Mouse (Mus musculus): Measurements from ENCODE around the gene Slc4a1.
A peak's percentile ranks its signal among the peaks of the same experiment; 100 is the strongest.
"Not testable (repeated sequence)": the region's sequence is repeated elsewhere in the genome, so short reads cannot be mapped to it uniquely, and the experiment has no call there.

The Slc4a1 gene

GRCm38 (mm10) chr11:102399107-102399506 is 33.1 kb upstream of the Slc4a1 start:
- DNase-seq (ENCODE audit: low spot score in 2 of 2): no peak

- DNase-seq (ENCODE audit: low spot score in 2 of 2): no peak
These were observed 32.2 kb upstream of the Slc4a1 start for GRCm38 (mm10) chr11:102398007-102398825.

DNA sequence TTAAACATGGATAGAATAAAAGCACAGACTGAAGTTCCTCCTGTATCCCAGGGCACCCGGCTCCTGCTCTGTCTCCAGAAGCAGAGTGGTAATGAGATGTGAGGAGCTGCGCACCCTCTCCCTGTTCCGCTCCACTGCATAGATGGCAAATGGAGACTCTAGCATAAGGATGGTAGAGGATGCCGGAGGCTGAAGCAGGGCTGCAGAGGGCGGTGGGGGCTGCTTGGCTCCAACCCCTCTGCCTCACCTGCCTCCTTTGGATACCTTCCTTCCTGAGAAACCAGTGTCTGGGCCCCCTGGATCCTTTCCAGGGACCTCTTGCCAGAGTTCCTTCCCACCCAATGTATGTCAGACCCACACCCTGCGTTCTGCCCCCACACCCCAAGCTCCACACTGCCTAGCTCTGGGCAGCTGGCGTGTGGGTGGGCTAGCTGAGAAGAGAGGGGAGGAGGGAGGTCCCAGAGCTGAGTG is 30.7 kb upstream of the Slc4a1 start:
- no peak for DNase-seq (ENCODE audit: low spot score in 2 of 2)

GRCm38 (mm10) chr11:102396263-102396662 is 30.3 kb upstream of the Slc4a1 start:
- DNase-seq (ENCODE audit: low spot score in 2 of 2): no peak

DNA sequence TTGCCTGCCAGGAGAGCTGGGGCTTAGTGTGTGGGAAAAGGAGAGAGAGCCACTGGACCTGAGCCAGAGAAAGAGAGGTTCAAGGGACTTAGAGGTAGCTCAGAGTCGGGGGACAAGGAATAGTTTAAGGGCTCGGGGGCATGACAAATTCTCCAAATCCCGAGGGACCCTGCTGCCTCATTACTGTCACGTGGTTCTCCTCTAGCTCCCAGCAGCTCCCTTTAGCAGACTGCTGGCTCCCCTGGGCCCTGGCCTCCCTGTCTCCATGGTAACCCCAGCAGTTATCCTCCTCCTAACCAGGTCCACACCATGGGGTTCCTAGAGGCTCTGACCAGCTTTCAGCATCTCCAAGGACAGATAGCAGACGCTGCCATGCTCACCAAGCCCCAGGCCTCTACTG is 29.2 kb upstream of the Slc4a1 start:
- no peak for DNase-seq (ENCODE audit: low spot score in 2 of 2)

DNA sequence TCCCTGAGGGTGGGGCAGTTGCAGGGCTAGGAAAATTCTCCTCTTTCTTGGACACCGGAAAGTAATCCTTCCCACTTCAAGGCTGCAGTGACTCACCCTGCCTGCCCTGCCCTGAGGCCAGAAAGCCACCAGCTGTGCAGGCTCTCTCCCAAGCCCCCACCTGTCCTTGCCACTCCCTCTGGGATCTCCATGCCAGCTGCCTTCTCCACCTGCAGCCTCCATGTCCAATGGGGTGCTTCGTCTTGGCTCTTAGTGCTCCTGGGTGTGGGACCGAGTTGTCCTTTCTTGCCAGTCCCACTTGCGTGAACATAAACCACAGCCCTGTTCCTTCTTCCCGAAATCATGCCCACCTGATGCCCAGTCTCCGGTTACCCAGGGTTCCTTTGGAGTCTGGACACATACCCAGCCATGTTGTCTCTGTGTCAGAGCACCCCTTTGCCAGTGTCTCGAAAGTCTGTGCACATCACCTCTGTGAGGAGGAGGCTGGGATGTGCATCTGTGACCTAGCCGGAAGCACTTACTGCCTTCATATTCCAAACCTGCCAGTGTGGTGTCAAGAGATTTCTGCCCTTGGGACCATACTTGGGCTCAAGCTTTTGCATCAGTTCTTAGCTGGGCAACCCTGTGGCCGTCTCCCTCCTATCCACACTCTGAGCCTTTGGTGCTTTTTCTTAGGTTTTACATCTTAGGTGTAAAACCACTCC is 28.6 kb upstream of the Slc4a1 start:
- no peak for DNase-seq (ENCODE audit: low spot score in 2 of 2)

GRCm38 (mm10) chr11:102393719-102394420 is 27.9 kb upstream of the Slc4a1 start:
- DNase-seq (ENCODE audit: low spot score in 2 of 2): no peak

DNA sequence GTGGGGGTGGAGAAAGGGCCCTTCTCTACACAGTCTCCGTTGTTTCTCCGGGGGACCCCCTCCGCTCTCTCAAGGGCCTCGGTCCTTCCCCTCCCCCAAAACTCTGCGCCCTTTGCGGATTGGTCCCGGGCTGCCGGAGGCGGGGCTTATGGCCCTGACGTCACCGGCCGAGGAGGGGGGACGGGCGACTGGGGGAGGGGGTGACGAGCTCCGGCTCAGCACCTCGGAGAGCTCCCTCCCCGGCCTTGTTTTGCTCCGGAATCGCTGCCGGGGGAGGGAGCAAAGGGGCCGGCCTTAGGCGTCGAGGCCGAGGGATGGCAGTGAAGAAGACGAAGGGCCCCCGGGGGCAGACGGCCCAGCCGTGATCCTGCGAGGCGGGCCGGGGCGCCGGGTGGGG is 27.2 kb upstream of the Slc4a1 start, which contains the start of gene Rundc3a:
TSS of gene Rundc3a (plus strand) at position 166 of the 397 bp plus-strand sequence.
- peak; percentile 82 to 92 for DNase-seq (ENCODE audit: low spot score in 2 of 2)

DNA sequence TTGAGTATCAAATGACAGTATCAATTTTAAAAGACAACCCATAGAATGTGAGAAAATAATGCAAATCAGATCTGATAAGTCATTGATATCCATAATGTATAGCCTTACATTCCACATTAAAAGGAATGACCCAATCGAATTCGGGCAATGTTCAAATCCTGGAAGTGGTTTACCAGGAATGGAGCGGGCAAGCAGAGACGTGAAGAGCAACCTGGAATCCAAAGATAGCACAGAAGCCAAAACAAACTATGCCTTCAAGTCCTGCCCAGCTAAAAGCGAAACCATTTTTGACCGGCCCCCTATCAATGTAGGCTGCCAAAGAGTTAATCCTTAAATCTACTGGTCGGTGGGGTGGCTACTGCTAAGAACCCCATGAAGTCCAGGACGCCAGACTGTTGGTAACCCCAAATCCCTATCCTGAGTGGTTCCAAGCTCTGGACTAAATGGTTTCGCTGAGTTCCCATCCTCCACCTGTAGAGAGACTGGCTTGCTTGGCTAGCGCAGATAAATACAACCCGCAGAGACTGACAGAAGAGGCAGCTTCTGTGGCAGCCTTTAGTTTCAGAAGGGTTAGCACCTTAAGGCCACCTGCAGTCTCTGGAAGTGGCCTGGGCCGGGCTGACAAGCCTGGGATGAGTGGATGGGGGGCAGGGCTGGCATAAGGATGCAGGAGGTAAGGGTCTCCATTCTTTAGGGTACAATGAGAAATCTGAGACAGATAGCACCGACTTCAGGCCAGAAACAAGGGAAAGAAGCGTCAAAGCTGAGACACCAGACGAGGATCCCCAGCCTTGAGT is 26.6 kb upstream of the Slc4a1 start:
- DNase-seq (ENCODE audit: low spot score in 2 of 2): no peak

DNA sequence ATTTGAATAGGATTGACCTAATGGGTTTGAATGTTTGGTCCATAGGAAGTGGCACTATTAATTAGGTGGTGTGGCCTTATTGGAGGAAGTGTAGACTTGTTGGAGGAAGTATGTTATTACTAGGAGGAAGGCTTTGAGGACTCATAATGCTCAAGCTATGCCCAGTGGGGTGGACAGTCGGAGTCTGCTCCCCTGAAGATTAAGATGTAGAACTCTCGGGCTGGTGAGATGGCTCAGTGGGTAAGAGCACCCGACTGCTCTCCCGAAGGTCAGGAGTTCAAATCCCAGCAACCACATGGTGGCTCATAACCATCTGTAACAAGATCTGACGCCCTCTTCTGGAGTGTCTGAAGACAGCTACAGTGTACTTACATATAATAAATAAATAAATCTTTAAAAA is 23.4 kb upstream of the Slc4a1 start:
- DNase-seq (ENCODE audit: low spot score in 2 of 2): not testable (repeated sequence)

- no peak for DNase-seq (ENCODE audit: low spot score in 2 of 2)
These were observed 20.1 kb upstream of the Slc4a1 start for GRCm38 (mm10) chr11:102386121-102386520.

- DNase-seq (ENCODE audit: low spot score in 2 of 2): no peak
These were observed 19.1 kb upstream of the Slc4a1 start for GRCm38 (mm10) chr11:102385075-102385474.

- DNase-seq (ENCODE audit: low spot score in 2 of 2): no peak
These were observed 18.4 kb upstream of the Slc4a1 start for GRCm38 (mm10) chr11:102384418-102384817.

- no peak for DNase-seq (ENCODE audit: low spot score in 2 of 2)
These were observed 17.5 kb upstream of the Slc4a1 start for GRCm38 (mm10) chr11:102383365-102384136.

DNA sequence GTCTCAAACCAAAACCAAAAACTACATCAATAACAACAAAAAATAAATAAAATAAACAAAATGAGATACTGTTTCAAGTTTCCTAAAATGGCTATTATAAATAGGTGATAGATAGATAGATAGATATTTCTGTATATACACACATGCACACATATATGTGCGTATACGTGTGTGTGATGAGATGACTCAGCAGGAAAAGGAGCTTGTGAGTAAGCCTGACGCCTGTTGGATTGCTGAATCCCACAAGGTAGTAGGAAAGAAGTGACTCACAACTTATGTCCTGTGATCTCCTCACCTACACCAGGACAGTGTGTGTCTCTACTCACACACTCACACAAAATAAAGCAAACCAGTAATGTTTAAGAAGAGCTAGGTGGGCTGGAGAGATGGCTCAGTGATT is 16.8 kb upstream of the Slc4a1 start:
- no peak for DNase-seq (ENCODE audit: low spot score in 2 of 2)

- DNase-seq (ENCODE audit: low spot score in 2 of 2): no peak
These were observed 15.5 kb upstream of the Slc4a1 start for GRCm38 (mm10) chr11:102381341-102382100.

GRCm38 (mm10) chr11:102380091-102380490 is 14.1 kb upstream of the Slc4a1 start:
- no peak for DNase-seq (ENCODE audit: low spot score in 2 of 2)

DNA sequence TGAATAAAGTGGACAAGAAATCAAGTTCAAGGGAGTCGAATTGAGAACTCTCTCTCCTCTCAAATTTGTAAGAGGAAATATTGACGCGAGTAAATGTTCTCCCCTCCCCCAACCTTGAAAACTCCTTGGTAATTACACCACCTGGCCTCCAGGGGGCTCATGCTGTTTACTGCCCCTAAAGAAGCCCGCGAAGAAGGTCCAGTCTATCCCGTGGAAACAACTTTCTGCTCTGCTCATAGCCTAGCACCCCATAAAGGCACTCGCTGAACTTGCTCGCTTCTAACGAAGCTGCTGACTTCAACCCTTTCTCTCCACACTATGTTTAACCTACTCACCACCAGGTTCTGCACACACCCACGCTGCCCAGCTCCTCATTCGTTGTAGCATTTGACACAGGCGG is 11.2 kb upstream of the Slc4a1 start:
- no peak for DNase-seq (ENCODE audit: low spot score in 2 of 2)

- DNase-seq (ENCODE audit: low spot score in 2 of 2): no peak
These were observed 10.3 kb upstream of the Slc4a1 start for GRCm38 (mm10) chr11:102376196-102376835.
